Mouse (Mus musculus) embryo, embryonic 9.5 days (tissue): ENCODE results near the gene Zfp280b.
"Not testable (repeated sequence)": the region's sequence is repeated elsewhere in the genome, so short reads cannot be mapped to it uniquely, and the experiment has no call there.

Experiments
- DNase-seq: peaks from one replicate; pipeline ENCODE4 v3.0.0-alpha.2; 2017; ENCODE audit errors: extremely low spot score

The Zfp280b gene

GRCm38 (mm10) chr10:76032402-76033118 is at the start of gene Zfp280b:
TSS of gene Zfp280b (plus strand) at chr10:76032650.
- DNase-seq: peak; percentile 96

- DNase-seq: no peak
These were observed 41.9 kb upstream of the Zfp280b start for GRCm38 (mm10) chr10:75990430-75991042.

- DNase-seq: no peak
These were observed 38.7 kb upstream of the Zfp280b start for GRCm38 (mm10) chr10:75993616-75994240.

GRCm38 (mm10) chr10:75994531-75995210 is 37.8 kb upstream of the Zfp280b start:
- DNase-seq: not testable (repeated sequence)

GRCm38 (mm10) chr10:75995463-75995862 is 37.0 kb upstream of the Zfp280b start:
- no peak for DNase-seq

- no peak for DNase-seq
These were observed 36.1 kb upstream of the Zfp280b start for GRCm38 (mm10) chr10:75996315-75996714.

GRCm38 (mm10) chr10:76001160-76001559 is 31.3 kb upstream of the Zfp280b start:
- no peak for DNase-seq

GRCm38 (mm10) chr10:76002101-76002521 is 30.3 kb upstream of the Zfp280b start:
- no peak for DNase-seq

GRCm38 (mm10) chr10:76002615-76003014 is 29.8 kb upstream of the Zfp280b start:
- DNase-seq: no peak

GRCm38 (mm10) chr10:76003221-76003620 is 29.2 kb upstream of the Zfp280b start:
- no peak for DNase-seq

GRCm38 (mm10) chr10:76006385-76006784 is 26.1 kb upstream of the Zfp280b start:
- DNase-seq: no peak

GRCm38 (mm10) chr10:76009812-76010211 is 22.6 kb upstream of the Zfp280b start:
- DNase-seq: no peak

GRCm38 (mm10) chr10:76012922-76013321 is 19.5 kb upstream of the Zfp280b start:
- no peak for DNase-seq

- no peak for DNase-seq
These were observed 15.6 kb upstream of the Zfp280b start for GRCm38 (mm10) chr10:76016886-76017285.

- no peak for DNase-seq
These were observed 10.7 kb upstream of the Zfp280b start for GRCm38 (mm10) chr10:76021728-76022127.

- no peak for DNase-seq
These were observed 8.5 kb upstream of the Zfp280b start for GRCm38 (mm10) chr10:76023921-76024320.

- DNase-seq: no peak
These were observed 6.8 kb upstream of the Zfp280b start for GRCm38 (mm10) chr10:76025470-76026190.

GRCm38 (mm10) chr10:76027127-76028015 is 5.1 kb upstream of the Zfp280b start:
- no peak for DNase-seq

- DNase-seq: no peak
These were observed 4.5 kb upstream of the Zfp280b start for GRCm38 (mm10) chr10:76028016-76028366.

GRCm38 (mm10) chr10:76028396-76028795 is 4.1 kb upstream of the Zfp280b start:
- no peak for DNase-seq

GRCm38 (mm10) chr10:76029276-76029675 is 3.2 kb upstream of the Zfp280b start:
- no peak for DNase-seq
